Mouse (Mus musculus) megakaryocyte progenitor cell, adult 5-6 weeks (primary cell): ENCODE data around the gene Gm11127. TPM values are rescaled to one million over a fixed set of nuclear protein-coding genes. Genes with fewer than 3 reads are reported as not detected.
"Not testable (repeated sequence)": the region's sequence is repeated elsewhere in the genome, so short reads cannot be mapped to it uniquely, and the experiment has no call there.

Source experiments
- ATAC-seq: replicated peaks from 2 replicates; pipeline ENCODE4 v1.8.0; 2016; ENCODE audit warnings: mild to moderate bottlenecking, moderate TSS enrichment, inconsistent platforms; ENCODE audit not compliant: poor library complexity
- total RNA-seq, 2 experiments: library from RNA; stranded (forward) in 1 of 2; stranded (reverse) in 1 of 2; fragments of 157-497, 149-512 nt in 1 of 2; fragments of 200-1000 nt in 1 of 2; gene quantifications; 2 replicates each; pipeline versions ENCODE4 v1.2.3 to v1.2.4; 2015 to 2017

Gene Gm11127
- total RNA-seq, 2 experiments from 2014 or later, result not detected

- ATAC-seq, result peak; percentile 73
Observed at GRCm38 (mm10) chr17:36031583-36032331, 26.4 kb downstream of the Gm11127 start.

GRCm38 (mm10) chr17:36030703-36031582 lies 27.2 kb downstream of the Gm11127 start:
- not testable (repeated sequence) for ATAC-seq

DNA sequence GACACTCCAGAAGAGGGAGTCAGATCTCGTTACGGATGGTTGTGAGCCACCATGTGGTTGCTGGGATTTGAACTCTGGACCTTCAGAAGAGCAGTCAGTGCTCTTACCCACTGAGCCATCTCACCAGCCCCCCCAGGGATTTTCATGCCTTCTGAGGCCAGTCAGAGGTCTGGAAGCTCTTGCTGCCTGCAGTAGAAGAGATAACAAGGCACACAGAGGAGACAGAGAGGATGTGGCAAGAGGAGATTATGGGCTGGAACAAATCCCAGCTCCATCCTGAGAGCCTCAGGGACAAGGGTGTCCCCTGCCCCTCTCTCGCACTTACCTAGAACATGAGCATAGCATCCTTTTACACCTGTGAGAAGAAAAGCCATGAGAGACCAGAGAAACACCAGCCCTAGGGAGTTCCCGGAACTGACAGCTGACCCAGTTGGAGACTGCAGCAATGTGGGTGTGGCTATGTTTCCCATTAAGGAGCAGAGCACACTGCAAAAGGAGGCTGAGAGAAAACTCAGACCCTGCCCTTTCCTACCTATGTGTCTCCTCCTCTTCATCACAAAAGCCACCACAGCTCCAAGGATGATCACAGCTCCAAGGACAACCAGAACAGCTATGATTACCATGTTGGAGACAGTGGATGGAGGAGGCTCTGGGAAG lies 28.0 kb downstream of the Gm11127 start:
- ATAC-seq, result peak; percentile 62

DNA sequence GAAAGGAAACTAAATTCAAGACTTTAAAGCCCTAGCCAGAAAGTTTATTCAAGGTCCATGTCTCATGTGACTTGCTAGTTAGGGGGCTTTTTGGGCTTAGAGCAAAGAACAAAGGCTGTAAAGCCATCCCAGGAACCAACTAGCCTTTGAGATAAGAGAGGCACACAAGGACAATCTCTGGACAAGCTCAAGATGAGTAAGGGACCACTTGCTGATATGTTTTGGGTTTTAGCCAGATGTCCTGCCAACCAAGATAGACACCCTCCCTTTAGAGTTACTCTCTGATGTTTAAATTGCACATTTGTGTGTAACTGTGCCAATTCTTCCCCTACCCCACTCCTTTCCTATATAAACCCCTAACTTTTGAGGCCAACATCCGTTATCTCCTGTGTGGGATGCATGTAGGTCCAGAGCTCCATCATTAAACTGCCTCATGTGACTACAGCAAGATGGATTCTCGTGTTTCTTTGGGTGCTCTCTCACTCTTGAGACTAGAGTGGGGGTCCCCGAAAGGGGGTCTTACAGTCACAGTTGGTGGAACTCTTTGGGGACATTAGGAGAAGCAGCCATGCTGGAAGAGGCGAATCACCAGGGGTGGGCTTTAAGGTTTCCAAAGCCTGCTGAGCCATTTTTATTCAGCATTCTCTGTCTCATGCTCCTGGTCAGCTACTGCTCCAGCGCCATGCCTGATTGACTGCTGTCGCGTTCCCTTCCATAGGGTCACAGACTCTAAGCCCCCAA lies 29.1 kb downstream of the Gm11127 start:
- no peak for ATAC-seq

- ATAC-seq, result no peak
Observed at GRCm38 (mm10) chr17:36027663-36028062, 30.5 kb downstream of the Gm11127 start.

GRCm38 (mm10) chr17:36025901-36026300 lies 32.3 kb downstream of the Gm11127 start:
- no peak for ATAC-seq

- ATAC-seq, result no peak
Observed at GRCm38 (mm10) chr17:36025197-36025596, 33.0 kb downstream of the Gm11127 start.

DNA sequence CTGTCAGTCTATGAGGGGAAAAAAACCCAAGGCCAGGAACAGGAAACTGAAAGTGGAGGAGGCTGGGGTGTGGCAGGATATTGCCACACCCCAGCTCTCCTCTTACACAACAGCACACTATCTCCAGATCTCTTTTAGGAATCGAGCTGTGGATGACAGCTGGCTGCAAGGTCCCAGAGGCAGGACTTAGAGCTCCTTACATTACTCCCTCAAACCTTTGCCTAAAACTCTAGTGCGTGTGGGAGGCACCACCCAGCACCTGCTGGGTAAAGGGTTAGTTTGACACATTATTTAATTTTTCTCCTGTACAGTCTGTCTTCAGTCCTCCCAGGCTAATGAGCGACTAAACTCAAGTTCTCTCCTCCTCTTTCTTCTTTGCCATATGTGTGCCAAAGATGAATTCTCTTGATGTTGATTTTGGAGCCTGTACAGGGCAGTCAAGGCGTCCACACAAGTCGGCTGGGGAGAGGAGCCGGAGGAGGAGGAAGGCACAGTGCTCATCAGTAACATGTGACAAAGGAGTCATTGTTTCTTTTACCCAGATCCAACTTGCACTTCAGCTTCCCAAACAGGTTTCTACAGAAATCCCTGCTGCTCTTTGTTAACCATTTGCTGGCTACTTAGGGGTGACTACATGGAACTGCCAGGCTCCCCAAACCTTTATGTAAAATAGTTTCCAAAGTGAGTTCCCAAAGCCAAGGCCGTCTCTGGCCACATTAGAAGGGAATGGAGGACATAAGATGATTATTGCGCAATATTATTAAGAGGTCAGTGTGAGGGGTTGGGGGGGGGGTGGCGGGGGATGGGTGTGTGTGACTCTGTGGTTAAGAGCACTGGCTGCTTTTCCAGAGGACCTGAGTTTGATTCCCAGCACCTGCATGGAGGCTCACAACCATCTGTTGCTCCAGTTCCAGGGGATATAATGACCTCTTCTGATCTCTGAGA lies 34.2 kb downstream of the Gm11127 start:
- peak; percentile 67 for ATAC-seq

GRCm38 (mm10) chr17:36022922-36023321 lies 35.2 kb downstream of the Gm11127 start:
- no peak for ATAC-seq

DNA sequence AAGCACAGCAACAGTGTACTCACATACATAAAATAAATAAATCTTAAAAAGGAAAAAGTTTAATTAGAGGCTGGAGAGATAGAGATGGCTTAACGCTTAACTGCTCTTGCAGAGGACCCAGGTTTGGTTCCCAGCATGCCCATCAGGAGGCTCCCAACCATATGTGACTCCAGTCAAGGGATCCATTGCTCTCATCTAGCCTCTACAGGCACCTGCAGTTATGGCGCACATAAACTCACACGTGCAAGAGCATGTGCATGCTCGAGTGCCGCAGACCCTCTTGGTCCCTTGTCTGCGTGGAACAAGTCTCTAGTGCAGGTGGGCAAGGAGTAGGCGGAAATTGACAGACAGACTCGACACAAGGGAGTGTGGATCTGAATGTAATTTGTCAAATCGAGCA lies 36.1 kb downstream of the Gm11127 start:
- no peak for ATAC-seq

DNA sequence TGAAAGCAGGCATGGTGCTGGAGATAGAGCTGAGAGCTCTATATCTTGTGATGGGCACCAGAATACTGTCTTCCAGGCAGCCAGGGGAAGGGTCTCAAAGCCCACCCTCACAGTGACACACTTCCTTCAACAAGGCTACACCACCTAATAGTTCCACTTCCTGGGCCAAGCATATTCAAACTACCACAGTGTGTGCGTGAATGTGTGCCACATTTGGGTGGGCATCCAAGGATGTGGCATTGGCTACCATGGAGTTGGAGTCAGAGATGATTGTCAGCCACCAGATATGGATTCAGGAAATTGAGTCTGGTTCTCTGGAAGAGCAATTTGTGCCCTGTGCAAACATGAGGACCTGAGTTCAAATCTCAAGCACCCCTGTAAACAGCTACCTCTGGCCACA lies 36.9 kb downstream of the Gm11127 start:
- no peak for ATAC-seq

DNA sequence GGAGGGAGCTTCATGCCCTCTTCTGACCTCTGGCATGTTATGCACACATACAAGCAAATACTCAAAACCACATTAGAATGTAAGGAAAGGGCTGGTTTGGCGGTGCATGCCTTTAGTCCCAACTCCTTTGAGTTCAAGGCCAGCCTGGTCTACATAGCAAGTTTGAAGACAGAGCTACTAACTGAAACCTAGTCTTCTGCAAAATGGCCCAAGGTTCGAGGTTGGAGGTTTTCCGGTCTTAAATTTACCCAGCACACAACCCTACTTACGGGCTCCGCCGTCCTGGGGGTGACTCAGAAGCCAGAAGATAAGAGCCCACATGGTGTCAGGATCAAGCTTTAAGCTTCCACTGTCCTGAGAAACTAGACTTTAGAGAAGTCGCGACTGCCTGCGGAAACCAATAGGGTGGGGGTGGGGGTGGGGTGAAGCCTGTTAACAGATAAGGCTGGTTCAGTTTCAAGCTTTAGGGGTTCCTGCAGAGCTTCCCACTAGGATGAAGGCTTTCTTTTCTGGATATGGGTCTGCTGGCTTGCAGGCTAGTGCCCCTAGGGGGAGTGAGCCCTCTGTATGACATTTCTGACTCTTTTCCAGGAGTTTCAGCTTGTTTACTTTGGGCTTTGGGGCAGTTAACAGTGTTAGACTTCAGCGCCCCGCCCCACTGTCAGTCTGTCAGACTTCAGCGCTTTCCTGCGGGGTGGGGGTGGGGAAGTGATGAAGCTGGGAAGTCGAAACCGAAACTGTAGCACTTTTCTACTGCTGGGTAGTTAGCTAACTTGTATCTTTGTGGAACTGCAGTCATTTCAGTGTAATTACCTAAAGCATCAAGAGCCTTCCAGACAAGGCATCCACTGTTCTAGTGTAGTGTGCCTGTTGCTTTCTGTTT lies 37.7 kb downstream of the Gm11127 start, which contains the start of gene H2-T24:
TSS of gene H2-T24 (minus strand) at position 370 of the 883 bp plus-strand sequence.
- ATAC-seq, result peak; percentile 77

DNA sequence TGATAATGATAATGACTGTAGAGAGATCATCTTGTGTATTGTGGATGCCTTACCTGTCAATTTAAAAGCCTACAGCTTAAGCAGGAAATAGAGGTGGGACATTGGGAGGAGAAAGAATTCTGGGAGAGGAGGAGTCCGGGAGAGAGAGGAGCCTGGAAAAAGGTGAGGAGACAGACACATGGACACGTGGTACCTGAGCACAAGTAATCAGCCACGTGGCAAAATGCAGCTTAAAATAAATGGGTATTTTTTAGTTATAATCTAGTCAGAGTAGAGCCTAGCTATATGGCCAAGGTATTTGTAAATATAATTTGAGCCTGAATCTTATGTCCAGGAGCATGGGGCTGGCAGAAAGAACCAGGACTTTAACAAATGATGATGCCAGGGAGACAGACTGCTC lies 38.7 kb downstream of the Gm11127 start:
- ATAC-seq, result no peak

GRCm38 (mm10) chr17:36018979-36019378 lies 39.2 kb downstream of the Gm11127 start:
- no peak for ATAC-seq

GRCm38 (mm10) chr17:36017046-36017445 lies 41.1 kb downstream of the Gm11127 start:
- ATAC-seq, result no peak

DNA sequence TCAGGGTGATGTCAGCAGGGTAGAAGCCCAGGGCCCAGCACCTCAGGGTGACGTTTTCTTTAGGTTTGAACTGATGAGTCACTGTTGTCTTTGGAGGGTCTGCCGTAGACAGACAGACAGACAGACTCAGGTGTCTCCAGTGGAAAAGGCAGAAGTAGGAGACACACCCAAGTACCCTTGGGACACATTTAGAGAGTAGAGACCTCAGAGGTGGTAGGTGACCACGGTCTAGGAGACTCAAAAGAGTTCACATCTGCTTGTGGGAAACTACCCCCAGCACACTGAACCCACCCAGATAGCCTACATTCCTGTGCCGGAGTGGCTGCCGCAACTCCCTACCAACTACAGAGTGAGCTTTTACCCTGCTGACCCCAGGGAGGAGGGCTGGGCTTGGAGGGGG lies 43.2 kb downstream of the Gm11127 start:
- no peak for ATAC-seq
